Mouse (Mus musculus): ENCODE results near the gene Zbed5. TPM values are rescaled to one million over a fixed set of nuclear protein-coding genes. Genes with fewer than 3 reads are reported as not detected.
A peak's percentile ranks its signal among the peaks of the same experiment; 100 is the strongest.
"Not testable (repeated sequence)": the region's sequence is repeated elsewhere in the genome, so short reads cannot be mapped to it uniquely, and the experiment has no call there.

Gene Zbed5
- polyA plus RNA-seq, 1 experiment from 2014 or later = 2.4 TPM

DNA sequence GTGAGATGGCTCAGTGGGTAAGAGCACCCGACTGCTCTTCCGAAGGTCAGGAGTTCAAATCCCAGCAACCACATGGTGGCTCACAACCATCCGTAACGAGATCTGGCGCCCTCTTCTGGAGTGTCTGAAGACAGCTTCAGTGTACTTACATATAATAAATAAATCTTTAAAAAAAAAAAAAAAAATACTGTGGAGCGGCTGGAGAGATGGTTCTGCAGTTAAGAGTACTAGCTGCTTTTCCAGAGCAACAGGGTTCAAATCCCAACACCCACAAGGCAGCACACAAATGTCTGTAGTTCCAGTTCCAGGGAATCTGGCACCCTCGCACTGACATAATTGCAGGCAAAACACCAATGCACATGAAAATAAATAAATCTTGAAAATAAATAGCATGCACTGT lies 5.1 kb upstream of the Zbed5 start:
- 78% methylated on average over 2 of the region's 7 CpGs for WGBS
- not testable (repeated sequence) for H3K4me1 ChIP-seq (ENCODE audit: control insufficient read depth, insufficient read depth, low read length); H3K27ac ChIP-seq (ENCODE audit: low read length); H3K4me3 ChIP-seq (ENCODE audit: low read length); ATAC-seq; H3K9me3 ChIP-seq (ENCODE audit: control insufficient read depth, low read length); H3K27me3 ChIP-seq (replicated peaks; ENCODE audit: control insufficient read depth, insufficient read depth, low read length); H3K36me3 ChIP-seq (ENCODE audit: control insufficient read depth, insufficient read depth, low read length); H3K4me2 ChIP-seq (ENCODE audit: low read depth, low read length); H3K9ac ChIP-seq (ENCODE audit: low read depth, low read length)

DNA sequence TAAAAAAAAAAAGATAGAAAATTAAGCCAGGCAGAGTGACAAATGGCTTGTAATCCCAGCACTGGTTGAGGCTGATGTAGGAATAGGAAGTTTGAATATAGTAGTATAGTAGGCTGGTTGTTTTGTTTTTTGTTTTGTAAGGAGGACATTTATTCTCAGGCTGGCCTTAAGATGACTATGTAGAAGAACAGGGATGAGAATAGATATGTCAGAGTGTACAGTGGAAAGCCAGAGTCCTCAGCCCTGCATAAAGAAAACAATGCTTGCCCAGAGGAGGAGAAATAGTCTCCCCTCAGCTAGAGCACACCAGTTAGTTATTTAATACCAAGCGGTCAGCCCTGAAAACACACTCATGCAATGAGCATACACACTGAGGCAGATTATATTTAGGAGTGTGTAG lies 2.9 kb downstream of the Zbed5 start, which contains the start of gene Phkg1:
TSS of gene Phkg1 (minus strand) at position 101 of the 400 bp plus-strand sequence.
- no peak within 1 kb of the TSS for H3K27ac ChIP-seq (ENCODE audit: low read length)
- H3K36me3 ChIP-seq (ENCODE audit: control insufficient read depth, insufficient read depth, low read length) = no peaks in the 10 kb centered on the region
- 95% methylated on average over 1 of the region's 1 CpGs for WGBS
- peaks cover 3% of the 10 kb centered on the region; the same call in 1 of the 2 replicates for H3K4me1 ChIP-seq (ENCODE audit: control insufficient read depth, insufficient read depth, low read length)
- no peak within 1 kb of the TSS for H3K9ac ChIP-seq (ENCODE audit: low read depth, low read length)
- H3K9me3 ChIP-seq (ENCODE audit: control insufficient read depth, low read length) = no peaks in the 10 kb centered on the region
- no peaks in the 10 kb centered on the region for H3K27me3 ChIP-seq (replicated peaks; ENCODE audit: control insufficient read depth, insufficient read depth, low read length)
- H3K4me3 ChIP-seq (ENCODE audit: low read length) = no peak within 1 kb of the TSS
- ATAC-seq = no peak
- H3K4me2 ChIP-seq (ENCODE audit: low read depth, low read length) = no peak within 1 kb of the TSS

DNA sequence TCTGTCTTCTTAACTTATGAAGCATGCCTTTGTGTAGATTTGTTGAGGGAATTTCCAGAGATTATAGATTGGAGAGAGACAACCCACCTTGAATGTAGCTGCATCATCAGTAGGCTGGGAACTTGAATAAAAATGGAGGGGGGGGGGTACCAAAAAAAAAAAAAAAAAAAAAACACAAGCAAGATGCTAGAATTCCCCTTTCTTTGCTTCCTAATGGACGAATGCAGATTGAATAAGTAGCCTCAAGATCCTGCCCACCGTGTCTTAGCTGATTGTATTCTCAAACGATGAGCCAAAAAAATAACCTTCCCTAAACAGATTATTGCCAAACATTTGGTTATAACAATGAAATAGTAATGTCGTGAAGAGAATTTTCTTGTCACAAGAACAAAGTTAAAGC lies 12.3 kb downstream of the Zbed5 start:
- 27% methylated on average over 4 of the region's 4 CpGs for WGBS
- no peaks in the 10 kb centered on the region for H3K9me3 ChIP-seq (ENCODE audit: control insufficient read depth, low read length)
- peaks cover 5% of the 10 kb centered on the region; the same call in 1 of the 2 replicates for H3K4me1 ChIP-seq (ENCODE audit: control insufficient read depth, insufficient read depth, low read length)
- H3K9ac ChIP-seq (ENCODE audit: low read depth, low read length) = peak overlapping the region; percentile 80
- no peak for ATAC-seq
- peak overlapping the region; percentile 90 for H3K4me2 ChIP-seq (ENCODE audit: low read depth, low read length)
- no peaks in the 10 kb centered on the region for H3K36me3 ChIP-seq (ENCODE audit: control insufficient read depth, insufficient read depth, low read length)
- H3K27me3 ChIP-seq (replicated peaks; ENCODE audit: control insufficient read depth, insufficient read depth, low read length) = no peaks in the 10 kb centered on the region
- H3K27ac ChIP-seq (ENCODE audit: low read length) = no peak overlapping the region
- peak overlapping the region; percentile 82 for H3K4me3 ChIP-seq (ENCODE audit: low read length)

DNA sequence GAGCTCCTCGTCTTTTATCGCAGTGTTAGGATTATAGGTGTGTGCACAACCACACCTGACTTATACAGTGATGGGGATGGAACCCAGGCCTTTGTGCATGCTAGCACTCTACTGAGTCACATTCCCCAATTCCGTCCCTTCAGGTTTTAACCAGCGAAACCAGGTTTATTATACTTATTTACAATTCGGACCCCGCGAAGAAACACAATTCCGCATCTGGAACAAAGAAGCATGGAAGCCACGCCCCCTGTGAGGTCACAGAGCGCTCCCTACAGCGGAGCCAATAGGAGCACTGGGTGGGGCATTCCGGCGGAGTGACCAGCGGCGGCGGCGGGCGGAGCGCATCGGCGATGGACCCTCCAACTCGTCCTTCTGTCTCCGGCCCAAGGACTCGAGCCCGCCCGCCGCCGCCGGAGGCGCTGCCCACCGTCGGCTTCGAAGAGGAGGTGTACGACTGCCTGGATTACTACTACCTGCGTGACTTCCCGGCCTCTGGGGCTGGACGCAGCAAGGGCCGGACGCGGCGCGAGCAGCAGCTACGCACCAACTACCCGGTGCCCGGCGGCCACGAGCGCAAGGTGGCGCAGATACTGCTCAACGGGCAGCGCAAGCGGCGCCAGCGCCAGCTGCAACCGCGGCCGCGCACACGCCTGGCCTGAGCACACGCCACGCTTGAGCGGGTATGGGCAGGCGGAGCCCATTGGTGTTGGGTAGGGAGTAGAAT lies 12.9 kb downstream of the Zbed5 start, which contains the start of gene Nupr1l:
TSS of gene Nupr1l (plus strand) at position 299 of the 724 bp plus-strand sequence.
- Histone ChIP-seq H3K4me3 (ENCODE audit: low read length) (peak within 1 kb of the TSS; percentile 82), H3K4me1 (ENCODE audit: control insufficient read depth, insufficient read depth, low read length) (peaks cover 5% of the 10 kb centered on the region; the same call in 1 of the 2 replicates), H3K9me3 (ENCODE audit: control insufficient read depth, low read length) (no peaks in the 10 kb centered on the region), H3K9ac (ENCODE audit: low read depth, low read length) (peak within 1 kb of the TSS; percentile 80), H3K36me3 (ENCODE audit: control insufficient read depth, insufficient read depth, low read length) (no peaks in the 10 kb centered on the region), H3K27ac (ENCODE audit: low read length) (peak within 1 kb of the TSS; percentile 83), H3K27me3 (replicated peaks; ENCODE audit: control insufficient read depth, insufficient read depth, low read length) (no peaks in the 10 kb centered on the region), H3K4me2 (ENCODE audit: low read depth, low read length) (peak within 1 kb of the TSS; percentile 90)
- ATAC-seq = peak; percentile 99
- under 1% methylated on average over 63 of the region's 63 CpGs for WGBS

DNA sequence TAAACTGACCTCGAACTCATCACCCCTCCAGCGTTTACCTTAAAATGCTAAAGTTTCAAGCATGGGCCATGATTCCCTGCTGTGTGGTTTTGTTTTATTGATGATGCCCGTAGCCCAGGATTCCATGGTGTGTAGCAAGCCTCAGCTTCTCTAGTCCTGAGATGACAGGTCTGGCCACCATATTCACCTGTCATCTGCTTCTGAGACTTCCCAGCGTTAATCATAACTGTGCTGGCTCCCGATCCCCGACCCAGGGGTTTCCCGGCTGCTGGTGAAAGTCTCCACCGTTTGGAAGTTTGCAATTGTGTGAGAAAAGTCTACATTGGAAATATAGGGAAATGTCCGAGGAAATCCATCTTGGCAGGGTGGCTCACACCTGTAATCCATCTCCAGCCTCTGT lies 13.6 kb downstream of the Zbed5 start:
- H3K27me3 ChIP-seq (replicated peaks; ENCODE audit: control insufficient read depth, insufficient read depth, low read length) = no peaks in the 10 kb centered on the region
- ATAC-seq = no peak
- no peaks in the 10 kb centered on the region for H3K9me3 ChIP-seq (ENCODE audit: control insufficient read depth, low read length)
- 0 out of 2 replicates have a peak overlapping the region, but pooled peaks have one; percentile 80 for H3K9ac ChIP-seq (ENCODE audit: low read depth, low read length)
- H3K36me3 ChIP-seq (ENCODE audit: control insufficient read depth, insufficient read depth, low read length) = no peaks in the 10 kb centered on the region
- H3K4me2 ChIP-seq (ENCODE audit: low read depth, low read length) = peak overlapping the region; percentile 90
- H3K4me3 ChIP-seq (ENCODE audit: low read length) = peak overlapping the region; percentile 82
- no peak overlapping the region for H3K27ac ChIP-seq (ENCODE audit: low read length)
- H3K4me1 ChIP-seq (ENCODE audit: control insufficient read depth, insufficient read depth, low read length) = peaks cover 5% of the 10 kb centered on the region; the same call in 1 of the 2 replicates
- 72% methylated on average over 9 of the region's 9 CpGs for WGBS

DNA sequence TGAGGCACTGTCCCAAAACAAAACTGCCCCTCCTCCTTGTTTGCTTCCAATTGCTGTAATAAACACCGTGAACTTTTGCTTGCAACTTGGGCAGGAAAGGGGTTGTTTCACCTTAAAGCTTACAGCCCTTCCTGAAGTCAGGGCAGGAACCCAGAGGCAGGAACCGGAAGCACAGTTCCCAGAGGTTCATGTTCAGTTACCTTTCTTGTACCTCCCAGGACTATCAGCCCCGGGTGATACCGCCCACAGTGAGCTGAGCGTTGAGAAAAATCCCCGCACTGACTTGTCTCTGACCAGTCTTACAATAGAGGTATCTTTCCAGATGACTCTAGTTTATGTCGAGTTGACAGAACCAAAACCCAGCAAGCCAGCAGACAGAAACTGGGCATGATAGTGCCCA lies 14.1 kb downstream of the Zbed5 start:
- WGBS = 80% methylated on average over 7 of the region's 7 CpGs
- ATAC-seq = no peak
- Histone ChIP-seq H3K4me1 (ENCODE audit: control insufficient read depth, insufficient read depth, low read length) (peaks cover 5% of the 10 kb centered on the region; the same call in 1 of the 2 replicates), H3K27me3 (replicated peaks; ENCODE audit: control insufficient read depth, insufficient read depth, low read length) (no peaks in the 10 kb centered on the region), H3K4me2 (ENCODE audit: low read depth, low read length) (no peak overlapping the region), H3K9me3 (ENCODE audit: control insufficient read depth, low read length) (no peaks in the 10 kb centered on the region), H3K4me3 (ENCODE audit: low read length) (no peak overlapping the region), H3K36me3 (ENCODE audit: control insufficient read depth, insufficient read depth, low read length) (no peaks in the 10 kb centered on the region), H3K27ac (ENCODE audit: low read length) (no peak overlapping the region), H3K9ac (ENCODE audit: low read depth, low read length) (no peak overlapping the region)

DNA sequence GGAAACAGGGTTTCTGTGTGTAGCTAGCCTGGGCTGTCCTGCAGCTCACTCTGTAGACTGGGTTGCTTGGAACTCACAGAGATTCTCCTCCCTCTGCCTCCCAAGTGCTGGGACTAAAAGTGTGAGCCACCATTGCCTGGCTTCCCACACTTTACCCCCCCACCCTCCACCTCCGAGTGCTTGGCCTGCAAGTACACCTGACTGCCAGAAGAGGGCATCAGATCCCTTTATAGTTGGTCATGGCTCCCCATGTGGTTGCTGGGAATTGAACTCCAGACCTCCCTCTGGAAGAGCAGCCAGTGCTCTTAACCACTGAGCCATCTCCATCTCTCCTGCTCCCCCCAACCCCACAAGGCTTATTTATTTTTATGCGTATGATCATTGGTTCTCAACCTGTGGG lies 18.5 kb downstream of the Zbed5 start:
- 29% methylated on average over 2 of the region's 2 CpGs for WGBS
- no peaks in the 10 kb centered on the region for H3K36me3 ChIP-seq (ENCODE audit: control insufficient read depth, insufficient read depth, low read length)

DNA sequence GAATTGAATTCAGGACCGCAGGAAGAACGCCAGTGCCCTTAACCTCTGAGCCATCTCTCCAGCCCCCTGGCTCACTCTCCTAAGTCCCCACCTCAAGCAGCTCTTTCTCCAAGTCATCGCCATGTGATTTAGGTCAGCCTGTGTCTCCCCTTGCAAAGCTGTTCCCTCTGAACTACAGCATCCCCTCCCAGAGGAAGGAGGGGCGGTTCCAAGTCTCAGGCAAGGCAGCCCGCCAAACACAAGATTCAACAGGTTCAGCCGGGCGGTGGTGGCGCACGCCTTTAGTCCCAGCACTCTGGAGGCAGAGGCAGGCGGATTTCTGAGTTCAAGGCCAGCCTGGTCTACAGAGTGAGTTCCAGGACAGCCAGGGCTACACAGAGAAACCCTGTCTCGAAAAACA lies 20.0 kb downstream of the Zbed5 start:
- not testable (repeated sequence) for H3K9ac ChIP-seq (ENCODE audit: low read depth, low read length); H3K9me3 ChIP-seq (ENCODE audit: control insufficient read depth, low read length); H3K4me2 ChIP-seq (ENCODE audit: low read depth, low read length); ATAC-seq; H3K4me3 ChIP-seq (ENCODE audit: low read length); H3K4me1 ChIP-seq (ENCODE audit: control insufficient read depth, insufficient read depth, low read length); H3K27me3 ChIP-seq (replicated peaks; ENCODE audit: control insufficient read depth, insufficient read depth, low read length); H3K36me3 ChIP-seq (ENCODE audit: control insufficient read depth, insufficient read depth, low read length); H3K27ac ChIP-seq (ENCODE audit: low read length)
- 79% methylated on average over 11 of the region's 11 CpGs for WGBS

More for the DNA sequence above, 18.5 kb downstream of the Zbed5 start:
- Histone ChIP-seq H3K4me1 (ENCODE audit: control insufficient read depth, insufficient read depth, low read length) (peaks cover 2% of the 10 kb centered on the region; the same call in 1 of the 2 replicates), H3K9ac (ENCODE audit: low read depth, low read length) (no peak overlapping the region), H3K27me3 (replicated peaks; ENCODE audit: control insufficient read depth, insufficient read depth, low read length) (no peaks in the 10 kb centered on the region), H3K4me2 (ENCODE audit: low read depth, low read length) (no peak overlapping the region), H3K27ac (ENCODE audit: low read length) (no peak overlapping the region), H3K4me3 (ENCODE audit: low read length) (no peak overlapping the region), H3K9me3 (ENCODE audit: control insufficient read depth, low read length) (no peaks in the 10 kb centered on the region)
- ATAC-seq = no peak

DNA sequence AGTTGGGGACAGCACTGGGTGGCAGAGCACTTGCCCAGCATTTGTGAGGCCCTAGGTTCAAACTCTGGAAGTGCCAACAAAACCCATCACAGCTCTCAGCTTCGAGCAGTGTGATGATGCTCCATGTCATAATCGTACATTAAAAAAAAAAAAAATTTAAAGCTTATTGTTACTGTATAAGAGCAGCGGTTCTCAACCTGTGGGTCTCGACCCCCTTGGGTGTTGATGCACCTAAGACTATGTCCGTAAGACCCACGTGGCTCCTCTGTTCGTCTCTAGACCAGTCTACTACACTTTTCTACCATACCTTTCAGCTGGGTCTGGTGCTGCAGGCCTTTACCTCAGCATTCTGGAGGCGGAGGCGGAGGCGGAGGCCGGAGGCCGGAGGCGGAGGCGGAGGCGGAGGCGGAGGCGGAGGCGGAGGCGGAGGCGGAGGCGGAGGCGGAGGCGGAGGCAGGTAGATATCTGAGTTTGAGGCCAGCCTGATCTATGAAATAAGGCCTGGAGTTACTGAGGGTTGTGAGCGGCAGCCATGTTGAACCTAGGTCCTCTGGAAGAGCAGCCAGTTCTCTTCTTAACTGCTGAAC lies 22.6 kb downstream of the Zbed5 start:
- H3K4me2 ChIP-seq (ENCODE audit: low read depth, low read length) = no peak overlapping the region
- no peak overlapping the region for H3K4me3 ChIP-seq (ENCODE audit: low read length)
- no peak overlapping the region for H3K9ac ChIP-seq (ENCODE audit: low read depth, low read length)
- WGBS = 91% methylated on average over 24 of the region's 24 CpGs
- ATAC-seq = no peak
- H3K9me3 ChIP-seq (ENCODE audit: control insufficient read depth, low read length) = no peaks in the 10 kb centered on the region
- H3K27me3 ChIP-seq (replicated peaks; ENCODE audit: control insufficient read depth, insufficient read depth, low read length) = no peaks in the 10 kb centered on the region
- H3K4me1 ChIP-seq (ENCODE audit: control insufficient read depth, insufficient read depth, low read length) = no peaks in the 10 kb centered on the region
- H3K27ac ChIP-seq (ENCODE audit: low read length) = no peak overlapping the region
- H3K36me3 ChIP-seq (ENCODE audit: control insufficient read depth, insufficient read depth, low read length) = no peaks in the 10 kb centered on the region

Measured in intestine, embryonic 16.5 days (tissue).